Mouse (Mus musculus) kidney, adult 2 months (tissue): ENCODE measurements around the gene Tctn1.

ENCODE experiments used
- CTCF ChIP-seq: fragments of 200-500 bp; conservative IDR thresholded peaks from 2 replicates; pipeline ENCODE4 v1.5.1; 2011; ENCODE audit warnings: low read depth, mild to moderate bottlenecking, control low read depth, low read length, moderate library complexity, mixed read lengths; ENCODE audit not compliant: insufficient read depth, insufficient read length
- POLR2A ChIP-seq: fragments of 200-500 bp; IDR thresholded peaks from one replicate; pipeline ENCODE4 v1.6.1; 2011; ENCODE audit warnings: low read depth, low read length, control low read depth

DNA sequence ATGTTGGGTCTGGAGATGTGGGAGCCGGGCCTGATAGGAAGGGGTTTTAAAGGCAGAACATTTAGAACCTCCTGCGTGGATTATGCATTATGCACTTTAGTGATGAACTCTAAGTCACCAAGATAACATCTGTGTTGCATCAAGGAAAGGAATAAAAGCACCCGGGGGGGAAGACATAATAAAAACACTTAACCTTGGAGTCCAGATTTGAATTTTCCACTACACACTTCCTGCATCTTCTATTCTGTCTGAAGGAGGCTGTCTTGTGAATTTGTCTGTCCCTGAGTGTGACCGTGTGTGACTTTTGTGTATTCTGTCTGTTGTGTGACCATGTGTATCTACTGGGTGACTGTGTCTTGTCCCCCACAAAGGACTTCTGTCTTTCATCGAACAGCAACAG, 32.3 kb downstream of the Tctn1 start:
- TF ChIP-seq POLR2A = no peak
- no peak for TF ChIP-seq CTCF
